Mouse (Mus musculus): ENCODE data around the gene Cdc42ep5.
A peak's percentile ranks its signal among the peaks of the same experiment; 100 is the strongest.

- TF ChIP-seq CTCF (IDR thresholded peaks at IDR 0.05; ENCODE audit: borderline replicate concordance, insufficient read depth, low read depth, low read length) = peak; percentile 81
- TF ChIP-seq POLR2A (IDR thresholded peaks at IDR 0.05; ENCODE audit: borderline replicate concordance, insufficient read depth, low read length) = peak; percentile 47; the same call in 1 of the 2 replicates
Measured at GRCm38 (mm10) chr7:4119344-4119902, 45.2 kb downstream of the Cdc42ep5 start, which contains the start of gene Ttyh1.

All from cerebellum, adult 2 months (tissue).